Mouse (Mus musculus) liver, embryonic 11.5 days (tissue): ENCODE results near the gene Fam50a. TPM values are rescaled to one million over a fixed set of nuclear protein-coding genes. Genes with fewer than 3 reads are reported as not detected.
A peak's percentile ranks its signal among the peaks of the same experiment; 100 is the strongest.

Experiments
- ATAC-seq: fragments of 200-750 bp; cut with Nextera tagmentation; replicated peaks from 2 replicates; pipeline ENCODE4 v1.8.0; 2017; ENCODE audit warnings: moderate number of reproducible peaks, mild to moderate bottlenecking, moderate TSS enrichment, moderate library complexity; ENCODE audit not compliant: low FRiP score
- DNase-seq: peaks from one replicate; pipeline ENCODE4 v3.0.0-alpha.2; 2017; ENCODE audit warnings: low spot score
- H3K27ac ChIP-seq: fragments of 300-500 bp; sonication (generic); 2 replicates; pipeline ENCODE4 v1.5.1; 2014; ENCODE audit warnings: mild to moderate bottlenecking, low read depth, low read length, control low read depth
- H3K27me3 ChIP-seq: fragments of 300-500 bp; sonication (generic); replicated peaks from 2 replicates; pipeline ENCODE4 v1.6.1; 2014; ENCODE audit warnings: low read length, mixed read lengths; ENCODE audit not compliant: control insufficient read depth, insufficient read depth
- H3K36me3 ChIP-seq: fragments of 300-500 bp; sonication (generic); 2 replicates; pipeline ENCODE4 v1.6.1; 2014; ENCODE audit warnings: mild to moderate bottlenecking, low read length, moderate library complexity, mixed read lengths; ENCODE audit not compliant: control insufficient read depth, insufficient read depth
- H3K4me1 ChIP-seq: fragments of 300-500 bp; sonication (generic); replicated peaks from 2 replicates; pipeline ENCODE4 v1.6.1; 2014; ENCODE audit warnings: low read length, mixed read lengths; ENCODE audit not compliant: control insufficient read depth, insufficient read depth
- H3K4me2 ChIP-seq: fragments of 300-500 bp; sonication (generic); 2 replicates; pipeline ENCODE4 v1.6.1; 2014; ENCODE audit warnings: mild to moderate bottlenecking, control low read depth, moderate library complexity
- H3K4me3 ChIP-seq: fragments of 300-500 bp; sonication (generic); 2 replicates; pipeline ENCODE4 v1.5.1; 2014; ENCODE audit warnings: low read depth, low read length, control low read depth
- H3K9ac ChIP-seq: fragments of 300-500 bp; sonication (generic); 2 replicates; pipeline ENCODE4 v1.6.1; 2014; ENCODE audit warnings: low read depth, low read length, control low read depth
- H3K9me3 ChIP-seq: fragments of 300-500 bp; sonication (generic); 2 replicates; pipeline ENCODE4 v1.6.1; 2016; ENCODE audit warnings: low read length, inconsistent platforms, mixed read lengths; ENCODE audit not compliant: control insufficient read depth
- WGBS: fragments of 180-500 bp; shearing (Covaris S2); extraction: QIAGEN DNeasy Blood & Tissue Kit; methylation state at CpG from one replicate; pipeline ENCODE4 v1.1.7; 2014; 5-methylcytosine and 5-hydroxymethylcytosine counted together
- polyA plus RNA-seq: library from polyadenylated mRNA; unstranded; fragments of >200 nt; fragmentation: Nextera tagmentation; extraction: Ambion mirVana; gene quantifications from 2 replicates; pipeline ENCODE4 v1.2.1, GENCODE M21; 2014

Fam50a gene
- 55.0 and 55.1 TPM in 2 replicates for polyA plus RNA-seq

DNA sequence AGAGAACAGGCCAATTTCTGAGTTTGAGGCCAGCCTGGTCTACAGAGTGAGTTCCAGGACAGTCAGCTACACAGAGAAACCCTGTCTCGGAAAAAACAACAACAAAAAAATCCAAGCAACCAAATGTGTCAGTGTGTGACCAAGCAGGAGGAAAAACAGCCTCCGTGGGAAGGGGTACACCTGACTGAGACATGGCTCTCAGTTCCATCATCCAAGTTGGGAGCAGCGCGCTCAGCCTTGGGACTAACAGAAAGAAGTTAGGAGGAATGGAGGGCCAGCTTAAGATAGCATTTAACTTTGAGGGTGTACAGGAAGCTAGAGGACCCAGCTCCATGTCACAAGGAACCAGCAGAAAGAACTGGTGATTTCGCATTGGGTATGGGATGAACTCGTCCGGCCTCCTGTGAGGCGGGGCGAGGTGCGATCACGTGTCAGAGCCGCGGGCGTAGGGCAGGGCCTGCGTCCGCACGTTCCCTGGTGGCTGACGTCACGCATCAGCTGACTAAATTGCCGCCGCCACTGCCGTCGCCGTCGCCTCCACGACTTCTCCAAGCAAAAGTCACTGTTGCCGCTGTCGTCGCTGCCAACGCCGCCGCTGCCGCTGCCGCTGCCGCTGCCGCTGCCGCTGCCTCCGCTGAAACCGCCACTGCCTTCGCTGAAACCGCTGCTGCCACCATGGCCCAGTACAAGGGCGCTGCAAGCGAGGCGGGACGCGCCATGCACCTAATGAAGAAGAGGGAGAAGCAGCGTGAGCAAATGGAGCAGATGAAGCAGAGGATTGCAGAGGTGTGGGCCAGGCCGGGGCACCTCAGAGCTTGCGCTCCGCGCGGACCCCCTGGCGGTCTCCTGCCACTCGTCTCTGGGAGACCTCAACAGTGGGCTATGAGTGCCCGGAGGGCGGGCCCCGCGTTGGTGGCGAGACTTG lies at the start of gene Fam50a:
Gene Fam50a (plus strand): TSS at position 494 of the 925 bp plus-strand sequence.
- Histone ChIP-seq H3K4me1 (no peaks in the 10 kb centered on the region), H3K4me2 (peak within 1 kb of the TSS; percentile 69), H3K27ac (peak within 1 kb of the TSS; percentile 68), H3K4me3 (peak within 1 kb of the TSS; percentile 73), H3K9ac (peak within 1 kb of the TSS; percentile 81), H3K36me3 (peaks cover 5% of the 10 kb centered on the region; the same call in 1 of the 2 replicates), H3K27me3 (no peaks in the 10 kb centered on the region; the same call in 1 of the 2 replicates), H3K9me3 (no peaks in the 10 kb centered on the region)
- 17% methylated on average over 58 of the region's 59 CpGs for WGBS
- DNase-seq (peak; percentile 77), ATAC-seq (peak; percentile 94)

- Histone ChIP-seq H3K27ac (peak overlapping the region; percentile 86), H3K27me3 (no peaks in the 10 kb centered on the region), H3K4me2 (peak overlapping the region; percentile 66), H3K9me3 (no peaks in the 10 kb centered on the region), H3K4me3 (peak overlapping the region; percentile 68), H3K9ac (peak overlapping the region; percentile 61), H3K36me3 (no peaks in the 10 kb centered on the region), H3K4me1 (no peaks in the 10 kb centered on the region; the same call in 1 of the 2 replicates)
- DNase-seq = no peak
- 19% methylated on average over 3 of the region's 3 CpGs for WGBS
- peak; percentile 7 for ATAC-seq
These were observed 43.1 kb upstream of the Fam50a start for GRCm38 (mm10) chrX:74269736-74270061.

DNA sequence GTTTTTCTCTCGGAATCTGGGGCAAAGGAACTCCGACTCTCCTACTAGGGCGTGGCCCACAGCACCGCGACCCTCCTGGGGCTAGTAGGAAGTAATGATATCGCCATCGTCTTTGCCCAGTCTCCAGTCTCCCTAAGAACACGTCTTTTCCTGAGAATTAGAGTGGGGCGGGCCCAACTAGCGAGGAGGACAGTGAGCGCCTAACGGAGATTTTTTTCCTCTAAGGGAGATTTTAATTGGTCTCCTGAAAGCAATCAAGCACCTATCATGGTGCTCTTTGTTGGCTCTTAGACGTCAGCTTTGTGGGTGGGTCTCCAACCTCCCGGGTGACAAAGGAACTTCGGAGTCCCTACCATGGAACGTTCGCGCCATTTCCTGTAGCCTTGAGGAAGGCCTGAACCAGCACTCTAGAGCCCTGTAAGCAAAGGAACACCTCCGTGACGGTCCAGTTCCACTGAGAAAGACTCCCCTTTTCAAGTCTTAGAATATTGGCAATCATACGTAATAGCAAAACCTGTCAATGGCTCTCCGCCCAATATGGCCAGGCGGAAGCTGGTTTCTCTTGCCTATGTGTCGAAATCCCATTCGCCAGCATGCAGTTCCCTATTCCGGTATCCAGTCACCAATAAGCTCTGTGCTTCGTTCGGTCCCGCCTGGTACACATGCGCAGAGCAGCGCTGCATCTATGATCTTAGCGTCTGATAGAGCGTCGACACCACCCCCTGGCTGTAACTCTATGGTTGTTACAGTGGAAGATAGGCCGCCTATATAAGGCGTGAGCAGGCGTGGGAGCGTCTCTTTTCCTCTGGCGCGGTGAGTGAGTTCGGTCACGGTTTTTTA lies 42.6 kb upstream of the Fam50a start, which contains the start of gene Rpl10:
Gene Rpl10 (plus strand): TSS at position 751 of the 840 bp plus-strand sequence.
- 14% methylated on average over 42 of the region's 42 CpGs for WGBS

DNA sequence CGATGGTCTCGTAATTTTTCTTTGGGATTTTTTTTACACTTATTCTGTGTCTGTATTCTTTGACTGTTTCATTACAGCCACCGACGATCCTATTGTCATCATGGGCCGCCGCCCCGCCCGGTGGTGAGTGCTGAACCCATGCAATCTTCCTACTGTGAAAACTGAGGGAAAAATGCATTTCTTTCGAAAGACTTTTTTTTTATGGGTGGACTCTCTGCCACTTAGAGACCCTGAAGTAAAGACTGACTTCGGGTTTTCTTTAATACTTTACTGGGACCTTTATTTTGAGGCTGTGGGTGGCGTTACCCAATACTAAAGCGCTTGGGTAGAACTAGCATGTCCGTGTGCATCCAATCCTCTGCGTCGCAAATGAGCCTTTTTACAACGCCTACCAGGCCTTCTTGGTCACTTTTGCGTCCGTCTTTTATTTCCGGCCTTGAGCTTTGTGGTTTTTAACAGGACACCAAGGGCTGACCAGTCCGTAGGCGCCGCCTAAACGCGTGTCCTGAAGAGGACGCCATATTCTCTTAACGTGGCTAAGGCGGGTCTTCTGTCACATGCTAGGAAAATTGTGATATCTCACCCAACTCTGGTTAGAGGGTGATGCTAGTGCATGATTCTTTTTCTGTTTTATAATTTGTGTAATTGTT lies 41.8 kb upstream of the Fam50a start:
- H3K4me2 ChIP-seq = peak overlapping the region; percentile 68
- WGBS = 20% methylated on average over 27 of the region's 27 CpGs
- no peaks in the 10 kb centered on the region for H3K27me3 ChIP-seq
- peak overlapping the region; percentile 68 for H3K4me3 ChIP-seq
- no peaks in the 10 kb centered on the region; the same call in 1 of the 2 replicates for H3K4me1 ChIP-seq
- H3K36me3 ChIP-seq = no peaks in the 10 kb centered on the region
- peak overlapping the region; percentile 70 for H3K27ac ChIP-seq
- H3K9ac ChIP-seq = peak overlapping the region; percentile 83
- no peak for ATAC-seq
- no peaks in the 10 kb centered on the region for H3K9me3 ChIP-seq
- no peak for DNase-seq

More for the DNA sequence above, 42.6 kb upstream of the Fam50a start, which contains the start of gene Rpl10:
- Histone ChIP-seq H3K9me3 (no peaks in the 10 kb centered on the region), H3K4me2 (peak within 1 kb of the TSS; percentile 68), H3K9ac (peak within 1 kb of the TSS; percentile 83), H3K27ac (peak within 1 kb of the TSS; percentile 86), H3K27me3 (no peaks in the 10 kb centered on the region), H3K36me3 (no peaks in the 10 kb centered on the region), H3K4me3 (peak within 1 kb of the TSS; percentile 68), H3K4me1 (no peaks in the 10 kb centered on the region; the same call in 1 of the 2 replicates)
- peak; percentile 83 for DNase-seq
- ATAC-seq = peak; percentile 89

DNA sequence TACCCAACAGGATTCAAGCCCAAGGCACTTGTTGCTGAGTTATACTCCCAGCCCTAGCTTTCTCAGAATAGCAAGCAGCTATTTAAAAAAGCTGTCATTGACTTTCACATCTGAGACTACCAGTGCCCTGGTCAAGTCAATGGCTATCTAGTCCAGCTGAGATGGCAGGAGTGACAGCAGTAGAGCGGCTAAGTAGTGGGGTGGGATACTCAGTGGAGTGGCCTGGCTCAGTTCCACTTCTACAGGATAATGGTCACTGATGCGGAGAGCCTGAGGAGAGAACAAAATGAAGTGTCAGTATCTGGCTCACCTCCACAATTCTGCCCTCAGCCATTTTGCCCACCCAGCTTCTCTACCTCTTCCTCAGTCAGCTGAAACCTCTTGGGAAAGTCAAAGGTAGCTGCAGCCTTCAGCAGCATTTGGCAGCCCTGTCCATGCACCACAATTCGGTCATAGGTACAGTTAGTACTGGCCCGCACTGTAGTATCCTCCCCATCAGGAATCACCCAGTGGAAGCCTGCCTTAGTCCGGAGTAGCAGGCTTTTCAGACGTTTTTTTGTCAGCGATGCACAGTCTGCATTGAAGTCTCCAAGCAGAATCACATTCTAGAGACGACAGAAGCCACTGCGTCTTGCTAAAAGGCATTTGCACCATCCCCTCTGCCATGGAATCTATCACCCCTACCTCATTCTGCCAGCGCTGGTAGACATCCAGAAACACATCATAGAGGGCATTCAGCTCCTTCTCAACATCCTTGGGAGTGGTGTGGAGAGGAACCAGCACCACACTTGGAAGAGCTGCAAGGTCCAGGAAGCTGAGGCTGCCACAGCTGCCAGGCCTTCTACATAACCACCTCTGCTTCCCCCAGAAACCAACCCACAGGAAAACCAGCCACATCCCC lies 39.2 kb upstream of the Fam50a start:
- Histone ChIP-seq H3K4me1 (no peaks in the 10 kb centered on the region; the same call in 1 of the 2 replicates), H3K9me3 (no peaks in the 10 kb centered on the region), H3K27me3 (no peaks in the 10 kb centered on the region), H3K9ac (no peak overlapping the region), H3K36me3 (no peaks in the 10 kb centered on the region), H3K4me3 (no peak overlapping the region), H3K27ac (peak overlapping the region; percentile 25), H3K4me2 (no peak overlapping the region; the same call in 1 of the 2 replicates)
- WGBS = 26% methylated on average over 10 of the region's 10 CpGs
- no peak for DNase-seq
- ATAC-seq = no peak

DNA sequence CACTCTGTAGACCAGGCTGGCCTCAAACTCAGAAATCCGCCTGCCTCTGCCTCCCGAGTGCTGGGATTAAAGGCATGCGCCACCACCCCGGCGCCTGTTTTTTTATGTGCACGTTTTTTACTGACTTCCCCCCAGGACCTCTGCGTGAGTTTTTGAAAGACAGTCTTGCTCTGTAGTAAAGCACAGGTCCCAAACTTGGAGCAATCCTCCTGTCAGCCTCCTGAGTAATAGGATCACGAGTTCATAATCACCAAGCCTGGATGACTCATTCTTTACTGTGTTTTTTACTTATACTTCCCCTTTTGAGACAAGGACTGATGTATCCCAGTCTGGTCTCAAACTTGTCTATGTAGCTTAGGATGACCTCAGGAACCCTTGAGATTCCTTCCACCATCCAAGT lies 34.9 kb upstream of the Fam50a start:
- 68% methylated on average over 8 of the region's 8 CpGs for WGBS
- DNase-seq = no peak
- no peak overlapping the region for H3K4me3 ChIP-seq
- no peak for ATAC-seq
- no peaks in the 10 kb centered on the region for H3K36me3 ChIP-seq
- no peak overlapping the region for H3K4me2 ChIP-seq
- no peaks in the 10 kb centered on the region for H3K4me1 ChIP-seq
- H3K9ac ChIP-seq = no peak overlapping the region
- no peaks in the 10 kb centered on the region for H3K9me3 ChIP-seq
- no peak overlapping the region for H3K27ac ChIP-seq
- H3K27me3 ChIP-seq = no peaks in the 10 kb centered on the region

- H3K9me3 ChIP-seq = no peaks in the 10 kb centered on the region
- 0 out of 2 replicates have a peak, but pooled peaks have one; percentile 29 for ATAC-seq
- H3K4me1 ChIP-seq = 0 out of 2 replicates have a peak, but pooled peaks cover 3% of the 10 kb centered on the region
- DNase-seq = no peak
- H3K27ac ChIP-seq = peak overlapping the region; percentile 93
- peak overlapping the region; percentile 66 for H3K9ac ChIP-seq
- H3K27me3 ChIP-seq = no peaks in the 10 kb centered on the region
- 15% methylated on average over 14 of the region's 14 CpGs for WGBS
- H3K36me3 ChIP-seq = no peaks in the 10 kb centered on the region
- peak overlapping the region; percentile 71 for H3K4me3 ChIP-seq
- peak overlapping the region; percentile 87 for H3K4me2 ChIP-seq
These were observed 31.6 kb upstream of the Fam50a start for GRCm38 (mm10) chrX:74281041-74281731.
